Mouse (Mus musculus) gastrocnemius, postnatal 25 days (tissue): ENCODE measurements at regions not wholly inside any gene's neighbourhood (a gene's known extent, or its start where the extent isn't known, plus 50 kb on each side); places are given as distances from the start of the nearest gene placed in this dataset.

Experiments used
- DNase-seq: peaks from one replicate; pipeline ENCODE4 v3.0.0; 2022

DNA sequence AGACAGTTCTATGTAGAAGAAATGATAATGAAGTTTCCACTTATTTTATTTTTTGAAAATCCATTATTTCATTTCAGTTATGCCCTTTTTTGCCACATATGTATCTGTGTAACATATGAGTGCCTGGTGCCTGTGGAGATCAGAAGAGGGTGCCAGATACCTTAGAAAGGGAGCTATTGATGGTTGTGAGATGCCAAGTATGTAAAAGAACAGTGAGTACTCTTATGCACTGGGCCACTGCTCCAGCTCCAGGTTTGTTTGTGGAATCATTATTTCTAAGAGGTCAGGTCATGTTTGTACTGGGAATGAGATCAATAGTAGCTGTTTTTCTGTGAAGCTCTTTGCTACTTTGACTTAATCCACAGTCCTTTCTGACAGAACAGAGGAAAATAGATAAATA, 68.1 kb downstream of the Cenpw start:
- no peak for DNase-seq

DNA sequence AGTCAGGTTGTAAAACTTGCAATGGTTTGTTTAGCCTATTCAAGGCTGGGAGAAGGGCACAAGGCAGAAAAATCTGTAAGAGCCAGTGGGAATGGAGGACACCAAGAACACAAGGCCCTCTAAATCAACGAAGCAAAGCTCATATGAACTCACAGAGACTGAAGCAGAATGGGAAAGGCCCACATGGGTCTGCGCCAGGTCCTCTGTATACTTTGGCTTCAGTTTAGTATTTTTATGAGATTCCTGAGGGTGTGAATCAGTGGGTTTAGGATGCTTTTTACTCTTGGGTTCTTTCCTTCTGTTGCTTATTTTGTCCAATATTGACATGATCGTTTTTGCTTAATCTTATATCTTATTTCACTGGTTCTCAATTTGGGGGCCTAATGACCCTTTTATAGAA, 90.0 kb downstream of the Cenpw start:
- DNase-seq: no peak

DNA sequence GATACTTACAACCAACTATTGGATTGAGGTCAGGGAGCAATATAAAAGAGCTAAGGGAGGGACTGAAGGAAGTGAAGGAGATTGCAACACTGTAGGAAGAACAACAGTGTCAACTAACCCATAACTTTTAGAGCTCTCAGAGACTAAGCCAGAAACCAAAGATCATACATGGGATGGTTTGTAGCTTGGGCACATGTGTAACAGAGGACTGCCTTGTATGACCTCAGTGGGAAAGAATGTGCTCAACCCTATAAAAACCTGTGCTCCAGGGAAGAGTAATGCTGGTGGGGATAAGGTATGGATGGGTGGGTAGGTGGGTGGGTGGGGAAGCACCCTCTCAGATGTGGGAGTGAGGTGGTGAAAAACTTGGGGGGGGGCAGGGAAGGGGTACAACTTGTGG, 97.9 kb downstream of the Cenpw start:
- DNase-seq: no peak

DNA sequence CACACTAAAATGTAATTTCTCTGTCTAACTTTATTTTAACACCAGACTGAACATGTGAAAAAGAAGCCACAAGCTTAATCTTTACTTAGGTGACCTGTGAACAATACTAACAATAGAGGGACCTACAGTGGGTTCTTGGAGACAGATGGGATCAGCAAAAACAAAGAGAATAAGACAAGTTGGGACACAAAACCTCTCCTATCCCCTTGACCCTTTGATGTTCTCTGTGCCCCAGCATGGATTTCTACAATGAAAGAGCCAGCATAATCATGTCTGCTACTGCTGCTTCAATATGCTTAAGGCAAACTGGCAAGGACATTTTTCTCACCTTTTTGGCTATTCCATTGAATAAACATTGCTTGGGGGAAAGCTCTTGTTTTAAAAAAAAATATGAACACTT, 105.8 kb downstream of the Cenpw start:
- no peak for DNase-seq

- no peak for DNase-seq
These were observed 108.8 kb downstream of the Cenpw start for GRCm38 (mm10) chr10:30091549-30091948.

DNA sequence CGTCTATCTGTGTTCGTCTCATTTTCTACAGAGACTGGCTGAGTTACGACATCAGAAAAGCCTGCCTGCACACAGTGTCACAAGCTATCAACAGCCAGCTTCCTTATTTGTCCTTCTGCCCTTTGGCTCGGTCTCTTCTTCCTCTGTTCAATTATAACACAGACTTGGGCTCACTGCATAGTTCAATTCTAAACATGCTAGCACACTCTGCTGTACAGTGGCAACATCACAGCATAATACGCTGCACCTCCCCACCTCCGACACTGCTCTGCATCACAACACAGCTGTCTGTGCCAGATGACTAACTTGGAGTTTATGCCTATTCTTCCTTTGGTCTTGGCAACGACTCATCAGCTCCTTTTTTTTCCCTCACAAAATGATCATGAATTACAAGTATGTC, 111.0 kb downstream of the Cenpw start:
- peak; percentile 13 for DNase-seq

GRCm38 (mm10) chr10:30085059-30085458, 115.3 kb downstream of the Cenpw start:
- no peak for DNase-seq

GRCm38 (mm10) chr10:30066692-30067091, 133.7 kb downstream of the Cenpw start:
- no peak for DNase-seq

DNA sequence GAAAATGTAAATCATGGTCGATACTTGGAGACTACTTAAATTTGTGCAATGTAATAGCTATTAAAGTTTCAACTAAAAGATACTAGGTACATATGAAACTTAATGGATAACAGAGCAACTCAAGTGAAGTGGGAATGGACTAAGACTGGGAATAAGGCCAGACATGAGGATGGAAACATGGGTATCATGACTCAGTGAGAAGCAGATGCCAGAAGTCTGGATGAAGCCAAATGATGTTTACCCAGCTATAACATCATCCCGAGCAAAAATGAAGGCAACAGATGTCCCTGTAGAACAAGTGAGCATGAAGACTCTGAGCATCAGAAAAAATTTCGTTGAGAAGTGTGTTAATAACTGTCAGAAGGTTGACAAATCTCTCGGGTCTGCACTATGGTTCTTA, 169.7 kb downstream of the Cenpw start:
- DNase-seq: no peak

DNA sequence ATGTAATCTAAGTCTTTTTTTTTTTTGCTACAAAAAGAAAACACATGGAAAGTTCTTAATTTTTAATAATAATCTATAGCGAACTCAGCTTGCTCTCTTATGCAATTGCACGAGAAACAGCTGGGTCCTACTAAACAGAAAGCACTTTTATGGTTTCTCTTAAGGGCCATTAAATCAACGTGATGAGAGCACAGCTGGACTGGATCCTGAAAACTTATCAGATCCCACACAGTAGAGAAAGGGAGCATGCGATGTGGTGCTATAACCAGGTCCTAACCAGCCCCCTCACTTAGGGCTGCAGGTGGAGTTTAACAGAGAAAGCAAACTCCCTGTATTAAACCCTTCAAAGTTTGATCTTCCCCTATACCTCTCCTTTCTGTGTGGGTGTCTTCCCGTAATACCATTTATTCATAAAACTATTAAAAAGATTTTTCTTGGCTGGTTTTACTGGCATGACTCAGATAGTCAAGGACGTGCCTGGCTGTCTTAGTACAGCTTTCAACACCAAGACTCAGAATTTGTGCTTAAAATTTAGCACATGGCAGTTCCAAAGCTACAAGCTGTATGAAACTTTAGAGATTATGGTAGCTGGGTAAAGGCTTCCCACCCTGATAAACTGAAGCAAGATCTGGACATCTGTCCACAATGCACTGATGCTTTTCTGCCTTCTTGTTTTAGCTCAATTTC, 197.3 kb downstream of the Cenpw start:
- peak; percentile 6 for DNase-seq

DNA sequence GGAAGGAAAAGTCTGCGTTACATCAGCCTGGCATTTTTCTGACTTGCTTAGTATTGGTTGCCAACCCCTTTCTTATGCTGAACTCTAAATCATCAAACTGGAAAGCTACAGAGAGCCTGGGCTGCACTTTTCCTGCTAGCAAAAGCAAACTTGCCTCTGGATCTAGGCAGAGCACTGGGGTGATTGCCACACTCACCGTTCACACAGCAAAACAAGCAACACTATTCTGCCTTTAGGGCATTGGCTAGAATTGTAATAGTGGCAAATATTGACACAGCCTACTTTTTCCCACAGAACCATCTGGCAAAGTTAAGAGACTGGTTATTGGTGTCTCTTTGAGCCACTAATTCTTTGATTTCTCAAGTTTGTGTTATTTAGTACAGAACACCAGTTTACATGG, 199.5 kb downstream of the Cenpw start:
- no peak for DNase-seq

DNA sequence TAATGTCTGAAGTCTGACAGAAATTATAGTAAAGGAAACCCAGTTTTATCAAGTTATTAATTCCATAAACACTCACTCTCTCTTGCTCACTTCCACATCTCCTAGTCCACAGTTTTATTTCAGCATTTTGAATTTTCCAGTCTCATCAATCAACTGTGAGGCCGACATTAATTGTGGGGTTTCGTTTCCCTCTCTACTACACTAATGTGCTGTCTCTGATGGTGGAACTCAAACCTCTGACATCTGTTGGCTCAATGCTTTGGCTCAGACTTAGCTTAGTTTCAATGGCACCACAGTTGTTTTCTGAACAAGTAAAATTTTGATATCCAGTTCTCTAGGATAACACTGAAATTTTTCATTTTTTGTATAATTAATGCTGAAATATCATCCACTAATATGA, 218.8 kb downstream of the Cenpw start:
- DNase-seq: no peak
